Mouse (Mus musculus) mammary gland, adult 2 months (tissue): ENCODE data around the gene Mllt3. TPM values are rescaled to one million over a fixed set of nuclear protein-coding genes. Genes with fewer than 3 reads are reported as not detected.

Experiments
- polyA plus RNA-seq: library from polyadenylated mRNA; depleted of rRNA; stranded (reverse); fragments of >200 nt; gene quantifications from 2 replicates; pipeline ENCODE4 v1.2.3, GENCODE M21; 2012; ENCODE audit warnings: low replicate concordance; rRNA removed

Mllt3 gene
- polyA plus RNA-seq: 5.6 and 18.8 TPM in 2 replicates

DNA sequence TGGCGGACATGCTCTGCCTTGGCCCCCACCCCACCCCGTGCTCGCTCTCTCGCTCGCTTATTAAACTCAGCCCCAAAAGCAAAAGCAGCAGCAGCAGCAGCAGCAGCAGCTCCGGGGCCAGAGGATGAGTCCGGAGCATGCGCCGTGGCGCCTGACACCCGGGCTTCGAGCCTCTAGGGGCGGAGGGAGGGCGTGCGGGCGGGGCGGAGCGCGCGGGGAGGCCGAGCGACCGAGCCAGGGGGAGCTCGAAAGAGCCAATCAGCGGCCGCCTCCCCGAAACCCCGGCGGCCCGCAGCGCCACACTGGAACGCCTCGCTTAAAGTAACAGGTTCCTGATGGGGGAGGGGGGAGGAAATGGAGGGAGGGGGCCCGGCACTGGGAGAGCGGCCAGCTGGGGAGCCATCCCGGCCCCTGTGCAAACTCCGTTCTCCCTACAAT, at the start of gene Mllt3:
TSS of gene Mllt3 (minus strand) at position 149 of the 438 bp plus-strand sequence.

Other genes with a start within 250 kb of the Mllt3 start
- 7.6 and 13.3 TPM in 2 replicates for gene Focad, start 61.3 kb upstream of the Mllt3 start, polyA plus RNA-seq